Mouse (Mus musculus): ENCODE data around the gene Tut4. TPM values are rescaled to one million over a fixed set of nuclear protein-coding genes. Genes with fewer than 3 reads are reported as not detected.

The Tut4 gene
- total RNA-seq (2021), result 10 to 100 TPM; 39.3 to 40.2 TPM

- DNase-seq, result peak; percentile 84
Observed at GRCm38 (mm10) chr4:108459231-108460155, at the start of gene Tut4. Gene Tut4 (plus strand): TSS chr4:108459426.

DNA sequence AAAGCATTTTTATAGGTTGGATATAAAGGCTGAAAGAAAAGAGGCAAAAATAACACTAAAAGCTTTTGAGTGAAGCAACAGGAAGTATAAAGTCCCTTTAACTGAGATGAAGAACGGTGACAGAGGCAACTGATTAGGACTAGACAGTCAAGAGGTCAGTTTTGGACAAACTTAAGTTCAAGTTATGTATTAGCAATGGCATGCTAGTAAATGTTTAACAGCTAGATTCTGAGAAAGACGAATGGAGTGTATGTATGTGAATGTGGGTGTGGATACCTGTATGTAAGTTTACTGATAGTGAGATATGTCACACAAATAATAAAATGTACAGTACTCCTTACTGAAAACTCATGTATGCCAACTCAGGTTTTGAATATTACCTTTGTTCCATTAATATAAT is 34.6 kb upstream of the Tut4 start:
- DNase-seq, result no peak

GRCm38 (mm10) chr4:108427719-108428340 is 31.4 kb upstream of the Tut4 start:
- no peak for DNase-seq

GRCm38 (mm10) chr4:108428341-108428721 is 30.9 kb upstream of the Tut4 start:
- DNase-seq, result no peak

- no peak for DNase-seq
Observed at GRCm38 (mm10) chr4:108430656-108431560, 28.3 kb upstream of the Tut4 start.

GRCm38 (mm10) chr4:108431561-108431936 is 27.7 kb upstream of the Tut4 start:
- DNase-seq, result no peak

- no peak for DNase-seq
Observed at GRCm38 (mm10) chr4:108433341-108433740, 25.9 kb upstream of the Tut4 start.

GRCm38 (mm10) chr4:108434221-108434620 is 25.0 kb upstream of the Tut4 start:
- no peak for DNase-seq

DNA sequence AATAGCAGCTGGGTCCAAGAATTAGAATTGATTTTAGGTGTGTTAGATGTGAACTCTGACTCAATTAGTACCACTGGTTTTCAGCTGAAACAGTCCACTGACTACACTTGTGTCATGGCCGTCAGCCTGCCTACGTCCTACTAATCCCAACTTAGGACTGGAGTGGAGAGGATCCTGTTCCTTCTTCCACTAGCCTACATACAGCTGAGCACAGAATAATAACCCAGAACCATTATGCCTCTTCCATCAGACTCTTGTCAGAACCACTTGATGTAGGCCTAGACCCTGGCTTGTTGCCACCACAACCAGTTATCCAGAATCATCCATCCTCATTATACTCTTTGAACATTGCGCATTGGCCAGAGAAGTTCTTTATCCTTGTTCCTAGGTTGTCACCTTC is 24.4 kb upstream of the Tut4 start:
- no peak for DNase-seq

- DNase-seq, result no peak
Observed at GRCm38 (mm10) chr4:108435646-108436045, 23.6 kb upstream of the Tut4 start.

DNA sequence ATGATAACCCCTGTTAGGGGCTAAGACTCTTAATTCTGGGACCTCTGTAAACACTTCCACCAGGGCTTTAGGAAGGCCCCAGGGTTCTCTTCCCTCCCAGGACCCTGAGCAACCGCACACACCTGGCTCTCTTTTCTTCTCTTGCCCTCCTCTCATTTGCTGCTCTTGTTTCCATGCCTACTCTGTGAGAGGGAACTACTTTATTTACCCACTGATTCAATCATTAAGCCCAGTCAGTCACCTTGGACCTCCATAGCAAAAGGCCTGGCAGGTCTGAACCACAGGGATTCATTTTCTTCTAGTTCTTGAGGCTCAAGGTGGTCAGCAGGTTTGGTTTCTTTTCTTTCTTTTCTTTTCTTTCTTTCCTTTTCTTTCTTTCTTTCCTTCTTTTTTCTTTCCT is 23.0 kb upstream of the Tut4 start:
- DNase-seq, result no peak

GRCm38 (mm10) chr4:108438082-108438840 is 21.0 kb upstream of the Tut4 start:
- DNase-seq, result no peak

DNA sequence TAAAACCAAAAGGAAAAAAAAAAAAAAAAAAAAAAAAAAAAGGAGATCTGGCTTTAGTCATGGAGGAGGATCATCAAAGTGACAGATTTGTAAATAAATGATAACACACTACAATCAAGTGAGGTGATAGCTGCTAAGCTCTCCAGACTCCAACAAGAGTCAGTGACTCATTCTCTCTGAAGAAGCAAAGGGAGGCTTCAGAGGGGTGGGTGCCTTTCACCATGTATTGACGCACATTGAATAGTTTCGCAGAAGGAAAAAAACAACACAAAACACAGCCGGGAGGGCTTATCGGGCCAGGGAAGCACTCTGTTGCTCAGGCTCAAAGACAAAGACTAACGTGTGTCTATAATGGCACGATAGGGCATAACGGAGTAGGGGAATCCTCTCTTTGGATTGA is 11.1 kb upstream of the Tut4 start:
- DNase-seq, result no peak

GRCm38 (mm10) chr4:108456028-108456427 is 3.2 kb upstream of the Tut4 start:
- no peak for DNase-seq

DNA sequence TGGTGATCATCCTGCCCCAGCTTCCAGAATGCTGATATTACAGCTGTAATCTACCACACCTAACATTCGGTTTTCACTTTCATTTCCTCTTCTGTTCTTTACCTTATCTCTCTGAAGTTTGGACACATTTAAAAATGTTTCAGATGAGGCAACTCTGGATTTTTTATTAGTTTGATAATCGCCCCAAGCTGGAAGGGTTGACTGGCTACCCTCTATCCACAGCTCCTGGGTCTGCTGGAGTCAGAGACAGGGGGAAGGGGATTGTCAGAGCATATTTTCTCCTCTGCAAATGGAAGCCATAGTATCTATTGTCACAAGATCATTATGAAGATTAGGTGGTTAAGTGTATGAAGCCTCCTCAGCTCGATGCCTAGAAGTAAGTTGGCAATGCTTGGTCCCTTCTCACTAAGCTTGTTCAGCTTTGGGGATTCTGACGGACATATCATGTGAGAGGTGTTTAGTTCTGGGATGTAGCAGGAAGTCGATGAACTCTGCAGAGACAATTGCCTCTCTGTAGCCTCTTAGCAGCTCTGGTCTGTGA is 955 bp upstream of the Tut4 start:
- no peak for DNase-seq

GRCm38 (mm10) chr4:108460156-108460923 is 1.1 kb downstream of the Tut4 start:
- peak; percentile 31 to 44 for DNase-seq

- DNase-seq, result no peak
Observed at GRCm38 (mm10) chr4:108461262-108461903, 2.2 kb downstream of the Tut4 start.

DNA sequence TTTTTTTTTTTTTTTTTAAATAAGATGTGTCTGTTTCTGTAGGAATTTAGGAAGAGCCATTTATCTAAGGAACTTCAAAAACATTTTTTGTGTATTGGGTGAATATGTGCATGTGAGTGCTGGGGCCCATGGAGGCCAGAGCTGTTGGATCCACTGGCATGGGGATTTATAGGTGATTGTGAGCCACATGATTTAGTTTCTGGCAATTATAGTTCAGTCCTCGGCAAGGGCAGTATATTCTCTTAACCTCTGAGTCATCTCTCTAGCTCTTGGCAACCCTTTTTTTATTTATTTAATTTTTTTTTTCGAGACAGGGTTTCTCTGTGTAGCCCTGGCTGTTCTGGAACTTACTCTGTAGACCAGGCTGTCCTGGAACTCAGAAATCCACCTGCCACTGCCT is 14.4 kb downstream of the Tut4 start:
- DNase-seq, result no peak

DNA sequence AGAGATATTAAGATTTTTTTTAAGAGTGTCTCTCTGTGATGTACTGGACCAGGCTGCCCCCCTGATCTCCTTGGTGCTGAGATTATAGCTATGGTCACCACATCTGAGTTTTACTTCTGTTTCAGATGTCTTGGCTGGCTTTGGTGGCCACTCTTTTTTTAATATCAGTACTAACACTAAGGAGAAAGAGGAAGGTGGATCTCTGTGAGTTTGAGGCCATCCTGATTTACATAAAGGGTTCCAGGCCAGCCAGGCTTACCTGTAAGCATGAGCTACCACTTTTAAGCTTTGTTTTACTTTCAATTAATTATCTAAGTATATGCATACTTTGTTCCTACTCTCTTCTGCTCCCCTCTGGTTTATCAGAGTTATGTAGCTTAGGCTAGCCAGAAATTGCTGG is 23.6 kb downstream of the Tut4 start:
- DNase-seq, result no peak

DNA sequence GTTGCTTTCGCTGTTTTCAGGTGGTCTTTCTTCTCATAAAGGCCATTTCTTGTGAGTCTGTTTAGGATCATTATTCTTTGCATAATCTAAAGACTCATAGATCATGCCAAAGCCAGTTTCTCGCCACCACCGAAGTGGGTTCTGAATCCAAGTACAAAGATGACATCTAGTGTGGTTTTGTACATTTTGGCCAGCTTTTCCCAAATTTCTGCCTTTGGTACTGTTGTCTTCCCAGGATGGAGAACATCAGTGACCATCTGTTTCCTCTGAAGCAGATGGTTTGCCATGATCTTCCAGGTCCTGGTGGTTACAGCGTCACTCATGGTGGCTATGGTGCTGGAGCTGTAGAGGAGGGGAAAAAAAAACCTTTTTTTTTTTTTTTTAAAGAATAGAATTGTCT is 25.0 kb downstream of the Tut4 start:
- DNase-seq, result peak in 1 of 2 experiments; percentile 21

- no peak for DNase-seq
Observed at GRCm38 (mm10) chr4:108503023-108503422, 43.8 kb downstream of the Tut4 start.
